23 mouse cellular contexts compared by ENCODE assay signal in the genomic region with DNA sequence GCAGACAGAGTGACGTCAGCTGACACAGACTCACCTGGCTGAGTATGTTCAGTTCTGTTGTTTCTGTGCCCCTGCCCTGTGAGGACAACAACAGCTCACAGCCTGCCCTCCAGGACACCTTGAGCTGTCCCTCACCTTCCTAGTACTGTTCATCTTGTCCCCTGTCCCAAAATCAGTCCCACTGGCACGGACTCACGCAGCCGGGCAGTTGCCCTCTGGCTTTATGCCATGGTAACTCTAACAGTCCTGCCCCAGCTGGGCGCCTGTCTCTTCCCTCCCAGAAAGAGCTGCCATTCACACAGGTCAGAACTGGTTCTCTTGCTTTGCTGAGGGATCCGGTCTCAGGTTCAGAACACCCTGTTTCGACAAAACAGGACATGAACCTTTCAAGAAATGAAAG. TPM values are rescaled to one million over a fixed set of nuclear protein-coding genes. Genes with fewer than 3 reads are reported as not detected.
A peak's percentile ranks its signal among the peaks of the same experiment; 100 is the strongest.
DNase-seq lines count a peak whose midpoint lies in the region; ATAC-seq lines count a peak whose summit lies in the region.
"Had no signal": no experiment of that assay in that cellular context is flagged by ENCODE, and none has a peak within 500 bp of the region (broad histone marks: within the 10 kb centered on the region; RNA-seq: fewer than 3 reads in every experiment).

No protein-coding gene starts in this region.

- H3K4me1 ChIP-seq in midbrain, embryonic 16.5 days (ENCODE audit: control insufficient read depth, insufficient read depth, low read length): peaks cover 23% of the 10 kb centered on the region
- H3K4me1 ChIP-seq in midbrain, embryonic 13.5 days (replicated peaks): peaks cover 21% of the 10 kb centered on the region
- H3K4me1 ChIP-seq in hindbrain, embryonic 16.5 days (ENCODE audit: control insufficient read depth, insufficient read depth, low read depth, low read length): peaks cover 10% of the 10 kb centered on the region

- H3K9me3 ChIP-seq in midbrain, embryonic 16.5 days (replicated peaks; ENCODE audit: control insufficient read depth, low read length, poor library complexity, severe bottlenecking): no peaks in the 10 kb centered on the region
- H3K9me3 ChIP-seq in midbrain, embryonic 13.5 days: no peaks in the 10 kb centered on the region
- no peaks in the 10 kb centered on the region for H3K9me3 ChIP-seq in hindbrain, embryonic 16.5 days (ENCODE audit: control insufficient read depth, low read length)
- H3K9me3 ChIP-seq: embryonic facial prominence, embryonic 10.5 days; forebrain, embryonic 10.5 days; heart, embryonic 12.5 days; hindbrain, embryonic 10.5 days had no signal

- intact Hi-C loops in heart, postnatal 25 days (cut with DNase I): no loop called here
- intact Hi-C loops in gastrocnemius, postnatal 36 days (cut with DNase I): no loop called here

- no peaks in the 10 kb centered on the region for H3K27me3 ChIP-seq in midbrain, embryonic 16.5 days (ENCODE audit: control insufficient read depth, insufficient read depth, low read depth, low read length)
- H3K27me3 ChIP-seq in midbrain, embryonic 13.5 days: no peaks in the 10 kb centered on the region
- no peaks in the 10 kb centered on the region for H3K27me3 ChIP-seq in hindbrain, embryonic 16.5 days (replicated peaks; ENCODE audit: control insufficient read depth, insufficient read depth, low read length)

- DNase-seq in heart, adult 18-20 months: peak; percentile 45 to 70
- no peak for DNase-seq in heart, postnatal 25 days (ENCODE audit: low spot score)
- peak; percentile 34 to 45 for DNase-seq in gastrocnemius, postnatal 36 days
- DNase-seq in cerebellum, adult 9-11 months: no peak
- DNase-seq: adrenal gland, adult 2 months; adrenal gland, postnatal 25 days; cerebellum, adult 18-20 months; cerebellum, postnatal 10 days; kidney, adult 9 months had no signal

- H3K4me2 ChIP-seq in midbrain, embryonic 16.5 days (ENCODE audit: low read length): no peak overlapping the region
- no peak overlapping the region for H3K4me2 ChIP-seq in midbrain, embryonic 13.5 days (replicated peaks)
- H3K4me2 ChIP-seq in hindbrain, embryonic 16.5 days (ENCODE audit: low read length): no peak overlapping the region
- H3K4me2 ChIP-seq: heart, embryonic 12.5 days; hindbrain, embryonic 14.5 days had no signal

- H3K27ac ChIP-seq in midbrain, embryonic 16.5 days (ENCODE audit: low read length): no peak overlapping the region
- no peak overlapping the region for H3K27ac ChIP-seq in midbrain, embryonic 13.5 days
- H3K27ac ChIP-seq in hindbrain, embryonic 16.5 days (ENCODE audit: low read depth, low read length): no peak overlapping the region
- H3K27ac ChIP-seq: embryonic facial prominence, embryonic 10.5 days; forebrain, embryonic 10.5 days; hindbrain, embryonic 10.5 days; hindbrain, embryonic 14.5 days had no signal

- 0 out of 2 replicates have a peak overlapping the region, but pooled peaks have one; percentile 3 for H3K9ac ChIP-seq in midbrain, embryonic 16.5 days (ENCODE audit: low read depth, low read length)
- H3K9ac ChIP-seq in midbrain, embryonic 13.5 days (replicated peaks): no peak overlapping the region
- no peak overlapping the region for H3K9ac ChIP-seq in hindbrain, embryonic 16.5 days (ENCODE audit: low read depth, low read length)
- H3K9ac ChIP-seq: heart, embryonic 12.5 days; hindbrain, embryonic 14.5 days had no signal

- no peak for ATAC-seq in midbrain, embryonic 16.5 days
- no peak for ATAC-seq in midbrain, embryonic 13.5 days
- no peak for ATAC-seq in hindbrain, embryonic 16.5 days
- ATAC-seq: forebrain, embryonic 14.5 days; intestine, embryonic 16.5 days had no signal

- H3K36me3 ChIP-seq in midbrain, embryonic 16.5 days (ENCODE audit: control insufficient read depth, insufficient read depth, low read length): no peaks in the 10 kb centered on the region
- H3K36me3 ChIP-seq in midbrain, embryonic 13.5 days: no peaks in the 10 kb centered on the region
- H3K36me3 ChIP-seq in hindbrain, embryonic 16.5 days (ENCODE audit: control insufficient read depth, insufficient read depth, low read length): no peaks in the 10 kb centered on the region
- H3K36me3 ChIP-seq: embryonic facial prominence, embryonic 10.5 days; forebrain, embryonic 10.5 days; heart, embryonic 12.5 days; hindbrain, embryonic 10.5 days had no signal

- 78% methylated on average over 7 of the region's 7 CpGs for WGBS in midbrain, embryonic 16.5 days
- WGBS in midbrain, embryonic 13.5 days: 86% methylated on average over 7 of the region's 7 CpGs
- WGBS in hindbrain, embryonic 16.5 days: 79% methylated on average over 7 of the region's 7 CpGs

- H3K4me3 ChIP-seq in midbrain, embryonic 16.5 days (ENCODE audit: low read depth, low read length): no peak overlapping the region
- no peak overlapping the region for H3K4me3 ChIP-seq in midbrain, embryonic 13.5 days (replicated peaks)
- no peak overlapping the region for H3K4me3 ChIP-seq in hindbrain, embryonic 16.5 days (ENCODE audit: low read length)
- H3K4me3 ChIP-seq: embryonic facial prominence, embryonic 10.5 days; forebrain, embryonic 10.5 days; heart, embryonic 12.5 days; hindbrain, embryonic 10.5 days had no signal

RNA-seq across cellular contexts. Expression of a gene that starts 7.3 kb away (rescaled TPM):
- total RNA-seq in heart, adult 18-20 months (2021): not detected
- total RNA-seq in heart, postnatal 25 days (2021): not detected
- 0.78 and 1.0 TPM in 2 replicates for polyA plus RNA-seq in midbrain, embryonic 16.5 days (2015; fragmentation: Nextera tagmentation; extraction: Ambion mirVana)
- polyA plus RNA-seq in midbrain, embryonic 13.5 days (2015; fragmentation: Nextera tagmentation; extraction: Ambion mirVana): 0.27 TPM in 1 of 2 replicates, not detected in the other
- 10 to 100 TPM; 55.1 to 58.1 TPM for total RNA-seq in gastrocnemius, postnatal 36 days (2021)
- polyA plus RNA-seq in hindbrain, embryonic 16.5 days (2015; fragmentation: Nextera tagmentation; extraction: Ambion mirVana): 0.37 and 0.89 TPM in 2 replicates
- total RNA-seq: adrenal gland, adult 2 months; adrenal gland, postnatal 25 days; ES-E14; granulocyte monocyte progenitor cell, adult 5-6 weeks had no signal
- polyA plus RNA-seq: adrenal gland, adult 2 months; embryonic facial prominence, embryonic 10.5 days; embryonic facial prominence, embryonic 14.5 days; forebrain, embryonic 10.5 days; heart, embryonic 12.5 days; heart, embryonic 16.5 days; hindbrain, embryonic 10.5 days; intestine, embryonic 16.5 days had no signal

RNA-seq across cellular contexts. Expression of a gene that starts 11.6 kb away (rescaled TPM):
- under 1 TPM in 1 of 2 experiments, not detected in 1; 0.21 TPM for total RNA-seq in heart, adult 18-20 months (2021)
- not detected for total RNA-seq in heart, postnatal 25 days (2021)
- 0.69 and 0.94 TPM in 2 replicates for polyA plus RNA-seq in midbrain, embryonic 16.5 days (2015; fragmentation: Nextera tagmentation; extraction: Ambion mirVana)
- 0.50 and 0.90 TPM in 2 replicates for polyA plus RNA-seq in midbrain, embryonic 13.5 days (2015; fragmentation: Nextera tagmentation; extraction: Ambion mirVana)
- total RNA-seq in gastrocnemius, postnatal 36 days (2021): not detected
- polyA plus RNA-seq in hindbrain, embryonic 16.5 days (2015; fragmentation: Nextera tagmentation; extraction: Ambion mirVana): 0.99 and 1.5 TPM in 2 replicates
- total RNA-seq: adrenal gland, adult 2 months; adrenal gland, postnatal 25 days; granulocyte monocyte progenitor cell, adult 5-6 weeks had no signal
- polyA plus RNA-seq: adrenal gland, adult 2 months had no signal

RNA-seq across cellular contexts. Expression of a gene that starts 15.1 kb away (rescaled TPM):
- 1 to 10 TPM; 1.3 to 1.5 TPM for total RNA-seq in heart, adult 18-20 months (2021)
- 1 to 10 TPM; 2.2 to 2.4 TPM for total RNA-seq in heart, postnatal 25 days (2021)
- 23.4 and 25.3 TPM in 2 replicates for polyA plus RNA-seq in midbrain, embryonic 16.5 days (2015; fragmentation: Nextera tagmentation; extraction: Ambion mirVana)
- polyA plus RNA-seq in midbrain, embryonic 13.5 days (2015; fragmentation: Nextera tagmentation; extraction: Ambion mirVana): 18.4 and 20.5 TPM in 2 replicates
- 1 to 10 TPM; 2.3 to 2.5 TPM for total RNA-seq in gastrocnemius, postnatal 36 days (2021)
- polyA plus RNA-seq in hindbrain, embryonic 16.5 days (2015; fragmentation: Nextera tagmentation; extraction: Ambion mirVana): 13.7 and 27.7 TPM in 2 replicates
- total RNA-seq: granulocyte monocyte progenitor cell, adult 5-6 weeks had no signal

RNA-seq across cellular contexts. Expression of a gene that starts 16.4 kb away (rescaled TPM):
- total RNA-seq in heart, adult 18-20 months (2021): 10 to 100 TPM; 15.5 to 18.0 TPM
- 10 to 100 TPM; 18.3 to 19.4 TPM for total RNA-seq in heart, postnatal 25 days (2021)
- polyA plus RNA-seq in midbrain, embryonic 16.5 days (2015; fragmentation: Nextera tagmentation; extraction: Ambion mirVana): 96.1 and 107 TPM in 2 replicates
- 80.8 and 84.1 TPM in 2 replicates for polyA plus RNA-seq in midbrain, embryonic 13.5 days (2015; fragmentation: Nextera tagmentation; extraction: Ambion mirVana)
- 10 to 100 TPM; 19.2 to 19.6 TPM for total RNA-seq in gastrocnemius, postnatal 36 days (2021)
- 107 and 124 TPM in 2 replicates for polyA plus RNA-seq in hindbrain, embryonic 16.5 days (2015; fragmentation: Nextera tagmentation; extraction: Ambion mirVana)

RNA-seq across cellular contexts. Expression of a gene that starts 29.2 kb away (rescaled TPM):
- 100 to 1,000 TPM; 213 to 227 TPM for total RNA-seq in heart, adult 18-20 months (2021)
- 100 to 1,000 TPM; 183 to 190 TPM for total RNA-seq in heart, postnatal 25 days (2021)
- polyA plus RNA-seq in midbrain, embryonic 16.5 days (2015; fragmentation: Nextera tagmentation; extraction: Ambion mirVana): 73.1 and 81.9 TPM in 2 replicates
- polyA plus RNA-seq in midbrain, embryonic 13.5 days (2015; fragmentation: Nextera tagmentation; extraction: Ambion mirVana): 109 and 110 TPM in 2 replicates
- total RNA-seq in gastrocnemius, postnatal 36 days (2021): 100 to 1,000 TPM; 344 to 378 TPM
- 73.5 and 84.7 TPM in 2 replicates for polyA plus RNA-seq in hindbrain, embryonic 16.5 days (2015; fragmentation: Nextera tagmentation; extraction: Ambion mirVana)

Comparison
In these comparisons a context has a peak if more than half of its experiments do, and no peak if none do; other contexts are left out.
1. DNase-seq: peak in heart, adult 18-20 months (2 of 2) and gastrocnemius, postnatal 36 days (2 of 2); none in heart, postnatal 25 days (single experiment) and cerebellum, adult 9-11 months (single experiment).
2. RNA of a gene that starts 7.3 kb away (total RNA-seq): 55.1 to 58.1 TPM in gastrocnemius, postnatal 36 days; not detected in heart, postnatal 25 days and not detected in heart, adult 18-20 months; every median in the first group is over 10 times any median in the second.